Mouse (Mus musculus) kidney, adult 2 months (tissue): ENCODE measurements around the gene Celf1.

Source experiments
- CTCF ChIP-seq: fragments of 200-500 bp; conservative IDR thresholded peaks from 2 replicates; pipeline ENCODE4 v1.5.1; 2011; ENCODE audit warnings: low read depth, mild to moderate bottlenecking, control low read depth, low read length, moderate library complexity, mixed read lengths; ENCODE audit not compliant: insufficient read depth, insufficient read length
- POLR2A ChIP-seq: fragments of 200-500 bp; IDR thresholded peaks from one replicate; pipeline ENCODE4 v1.6.1; 2011; ENCODE audit warnings: low read depth, low read length, control low read depth

DNA sequence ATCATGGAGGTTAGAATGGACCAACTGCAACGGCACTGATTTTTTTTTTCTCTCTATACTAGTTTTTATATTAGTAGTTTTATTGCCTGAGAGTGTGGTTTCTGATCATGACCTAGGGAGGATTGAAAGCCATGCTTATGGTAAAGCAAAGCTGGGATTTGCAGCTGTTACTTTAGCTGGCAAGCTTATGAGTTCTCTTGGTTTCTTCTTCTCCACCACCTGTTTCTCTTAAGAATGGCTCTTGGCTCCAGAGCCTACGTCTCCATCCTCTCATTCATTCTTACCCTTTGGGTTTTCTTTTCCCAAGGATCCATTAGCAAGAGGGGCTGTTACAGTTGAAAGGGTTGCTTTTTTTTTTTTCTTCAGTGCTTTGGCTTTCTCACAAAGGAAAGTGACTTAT lies 1.6 kb downstream of the Celf1 start:
- TF ChIP-seq POLR2A (no peak), CTCF (no peak)
